Mouse (Mus musculus) gastrocnemius, postnatal 25 days (tissue): ENCODE data around the gene Rac3. TPM values are rescaled to one million over a fixed set of nuclear protein-coding genes. Genes with fewer than 3 reads are reported as not detected.
"Not testable (repeated sequence)": the region's sequence is repeated elsewhere in the genome, so short reads cannot be mapped to it uniquely, and the experiment has no call there.

Experiments
- DNase-seq: peaks from one replicate; pipeline ENCODE4 v3.0.0; 2022
- total RNA-seq, 2 experiments: library from RNA; stranded (reverse); gene quantifications; 1 replicate in 1 of 2; 2 replicates in 1 of 2; pipeline ENCODE4 v1.2.3; 2021

Rac3 gene
- total RNA-seq, 2 experiments from 2014 or later, result 1.2 TPM

DNA sequence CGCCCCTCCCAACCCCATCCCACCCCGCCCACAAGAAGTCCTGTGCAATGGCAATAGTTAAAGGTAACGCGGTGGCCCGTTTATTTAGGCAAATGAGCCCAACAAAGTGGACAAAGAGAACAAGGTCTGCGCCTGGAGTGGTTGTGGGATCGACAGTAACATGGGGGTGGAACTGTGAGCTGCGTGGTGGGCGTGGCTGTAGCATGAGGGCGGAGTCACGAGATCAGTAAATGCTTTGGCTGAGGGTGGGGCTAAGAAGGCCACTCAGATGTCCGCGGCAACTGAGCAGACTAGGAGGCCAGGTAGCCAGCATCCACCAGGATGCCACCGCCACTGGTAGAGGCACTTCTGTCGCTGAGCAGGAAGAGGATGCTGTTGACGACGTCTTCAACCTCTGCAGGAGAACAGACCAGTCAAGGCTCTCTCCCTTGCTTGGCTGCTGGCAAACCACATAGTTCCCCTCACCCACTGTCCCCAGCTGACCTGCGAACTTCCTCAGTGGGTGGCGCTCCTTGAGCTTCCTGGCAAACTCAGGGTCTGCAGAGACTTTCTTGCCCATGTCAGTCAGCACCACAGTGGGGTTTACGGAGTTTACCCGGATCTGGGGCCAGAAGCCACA is 8.3 kb downstream of the Rac3 start:
- DNase-seq, result not testable (repeated sequence)

DNA sequence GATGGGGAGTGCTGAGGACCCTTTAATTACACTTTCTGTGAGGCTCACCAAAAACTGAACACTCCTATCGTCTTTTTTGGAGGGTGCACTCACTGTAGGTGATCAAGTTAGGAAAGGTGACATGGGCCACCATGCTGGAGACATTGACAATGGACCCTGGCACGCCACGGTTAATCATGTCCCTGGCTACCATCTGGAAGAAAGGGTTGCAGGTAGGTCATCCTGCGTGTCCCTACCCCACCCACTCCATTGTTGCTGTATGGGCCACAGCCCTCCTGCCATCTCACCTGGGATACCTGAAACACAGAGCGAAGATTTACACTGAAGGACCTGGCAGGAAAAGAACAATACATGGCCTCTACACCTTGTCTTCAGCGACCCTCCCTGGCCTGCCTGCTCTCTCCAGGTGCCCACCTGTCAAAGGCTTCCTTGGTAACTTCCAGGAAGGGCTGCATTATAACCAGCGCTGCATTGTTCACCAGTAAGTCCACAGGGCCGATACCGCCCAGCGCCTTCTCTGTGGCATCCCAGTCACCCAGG is 9.1 kb downstream of the Rac3 start:
- DNase-seq, result no peak

DNA sequence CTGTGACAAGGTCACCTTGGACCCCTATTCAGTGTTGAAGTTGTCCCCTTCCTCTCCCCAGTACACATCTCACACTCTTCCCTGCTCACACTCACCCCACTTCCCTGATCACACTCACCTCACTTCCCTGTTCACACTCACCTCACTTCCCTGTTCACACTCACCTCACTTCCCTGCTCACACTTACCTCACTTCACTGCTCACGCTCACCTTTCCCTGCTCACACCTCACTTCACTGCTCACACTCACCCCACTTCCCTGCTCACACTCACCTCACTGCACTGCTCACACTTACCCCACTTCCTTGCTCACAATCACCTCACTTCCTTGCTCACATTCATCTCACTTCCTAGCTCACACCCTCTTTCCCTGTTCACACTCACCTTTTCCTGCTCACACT is 10.1 kb downstream of the Rac3 start:
- DNase-seq, result no peak

DNA sequence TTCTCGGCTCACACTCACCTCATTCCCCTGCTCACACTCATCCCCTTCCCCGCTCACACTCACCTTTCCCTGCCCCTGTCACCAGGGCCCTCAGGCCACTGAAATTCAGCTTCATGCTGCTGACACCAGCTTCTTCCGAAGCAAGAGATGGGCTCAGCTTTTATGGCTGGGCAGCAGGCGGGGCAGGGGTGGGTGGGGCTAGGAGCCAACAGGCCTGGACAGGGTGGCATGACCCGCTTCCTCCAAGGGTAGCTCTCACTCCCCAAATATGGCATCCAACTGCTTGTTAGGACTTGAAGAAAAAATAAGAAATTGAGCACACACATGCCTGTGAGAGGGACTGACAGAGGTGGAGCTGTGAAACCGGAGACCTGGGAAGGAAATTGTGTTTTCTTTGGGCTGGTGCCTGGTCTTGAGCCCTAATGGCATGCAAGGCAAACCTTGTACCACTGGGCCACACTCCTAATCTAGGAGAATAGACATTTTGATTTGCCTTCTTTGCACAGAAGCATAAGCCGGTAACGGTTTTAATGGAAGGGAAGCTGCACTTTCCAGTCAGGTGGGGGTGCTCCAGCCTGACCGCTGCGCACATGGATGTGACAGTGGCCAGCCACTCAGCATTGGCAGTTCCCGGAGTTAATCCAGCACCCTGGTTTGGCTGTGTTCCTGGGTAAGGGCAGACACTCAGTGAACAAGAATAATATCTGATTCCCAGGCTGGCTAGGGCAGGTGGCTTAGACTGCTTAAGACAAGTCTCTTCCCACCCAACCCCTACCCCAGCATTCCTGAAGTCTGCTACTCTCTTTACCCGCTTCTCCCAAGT is 10.8 kb downstream of the Rac3 start, which contains the start of gene Cbr2:
Gene Cbr2 (minus strand): TSS at position 257 of the 823 bp plus-strand sequence.
- no peak for DNase-seq

DNA sequence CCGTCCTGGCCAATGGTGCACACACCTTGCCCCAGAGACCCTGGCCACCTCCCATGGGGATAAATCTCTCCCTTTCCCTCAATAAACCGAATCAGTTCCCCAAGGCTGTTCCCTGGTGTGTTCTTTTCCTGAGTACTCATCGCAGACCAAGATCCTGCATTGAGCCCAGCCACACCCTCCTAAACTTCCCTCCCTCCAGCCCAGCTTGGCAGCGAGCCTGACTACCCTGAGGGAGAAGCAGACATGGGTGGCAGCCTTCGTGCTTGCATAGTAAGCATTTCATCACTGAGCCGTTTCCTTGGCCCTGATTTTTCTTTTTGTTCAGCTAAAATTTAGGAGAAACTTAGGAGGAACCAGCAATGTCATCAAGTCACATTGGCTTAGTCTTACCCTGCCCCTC is 12.3 kb downstream of the Rac3 start:
- DNase-seq, result no peak

DNA sequence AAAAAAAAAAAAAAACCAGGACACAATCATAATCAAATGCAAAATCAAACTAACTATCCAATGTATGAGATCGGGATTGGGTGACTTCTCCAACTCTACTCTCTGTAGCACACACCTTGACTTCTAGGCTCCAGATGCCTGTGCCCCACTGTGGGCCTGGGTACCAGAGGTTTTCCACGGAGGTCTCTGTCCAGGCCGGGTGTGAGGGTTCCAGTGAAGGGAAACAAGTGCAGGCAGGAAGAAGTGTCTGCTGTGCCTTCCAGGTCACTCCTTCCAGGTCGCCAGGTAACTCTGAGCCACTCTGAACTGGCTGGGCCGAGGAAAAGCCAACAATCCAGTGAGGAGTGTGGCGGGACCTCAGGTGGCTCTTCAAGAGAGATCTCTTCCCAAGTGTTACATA is 15.2 kb downstream of the Rac3 start:
- DNase-seq, result no peak

DNA sequence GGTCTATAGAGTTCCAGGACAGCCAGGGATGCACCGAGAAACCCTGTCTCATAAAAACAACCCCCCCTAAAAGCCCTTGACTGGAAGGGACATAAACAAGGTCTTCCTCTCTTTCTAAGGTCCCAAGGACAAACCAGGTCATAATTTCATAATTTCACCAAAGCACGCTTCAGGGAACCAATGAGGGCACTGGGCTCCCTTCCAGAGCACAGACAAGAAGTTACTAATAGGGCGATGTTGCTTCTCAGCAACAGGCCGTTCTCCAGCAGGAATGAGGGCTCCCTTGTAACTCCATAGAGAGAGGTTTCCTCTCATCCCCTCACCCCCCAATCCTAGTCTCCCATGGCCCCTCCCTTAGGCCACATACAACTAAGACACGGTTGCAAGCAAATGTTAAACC is 19.7 kb downstream of the Rac3 start:
- DNase-seq, result no peak

DNA sequence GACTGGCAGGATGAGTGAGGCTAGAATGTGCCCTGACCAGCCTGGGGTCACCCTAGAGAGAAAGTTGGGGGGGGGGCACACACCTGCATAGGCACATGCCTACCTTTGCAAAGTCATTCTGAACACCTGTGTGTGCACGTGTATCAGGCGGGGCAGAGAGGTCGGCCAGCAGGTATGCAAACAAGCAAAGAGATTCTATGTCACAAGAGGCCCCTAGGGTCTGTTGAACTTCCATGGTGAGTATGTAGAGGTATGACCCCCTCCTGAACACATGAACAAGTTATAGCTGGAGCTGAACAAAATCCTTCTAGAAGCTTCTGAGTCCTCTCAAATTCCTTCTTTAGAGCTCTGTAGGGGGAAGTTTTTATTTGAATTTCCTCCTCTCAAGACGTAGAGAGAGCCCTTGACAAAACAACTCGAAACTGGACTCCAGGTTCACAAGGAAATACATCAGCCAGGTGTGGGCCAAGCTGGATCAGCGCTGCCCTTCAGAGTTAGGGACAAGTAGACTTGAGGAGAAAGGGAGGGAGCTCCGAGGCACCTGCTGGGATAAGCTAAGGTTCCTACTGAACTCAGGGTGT is 22.9 kb downstream of the Rac3 start:
- no peak for DNase-seq

DNA sequence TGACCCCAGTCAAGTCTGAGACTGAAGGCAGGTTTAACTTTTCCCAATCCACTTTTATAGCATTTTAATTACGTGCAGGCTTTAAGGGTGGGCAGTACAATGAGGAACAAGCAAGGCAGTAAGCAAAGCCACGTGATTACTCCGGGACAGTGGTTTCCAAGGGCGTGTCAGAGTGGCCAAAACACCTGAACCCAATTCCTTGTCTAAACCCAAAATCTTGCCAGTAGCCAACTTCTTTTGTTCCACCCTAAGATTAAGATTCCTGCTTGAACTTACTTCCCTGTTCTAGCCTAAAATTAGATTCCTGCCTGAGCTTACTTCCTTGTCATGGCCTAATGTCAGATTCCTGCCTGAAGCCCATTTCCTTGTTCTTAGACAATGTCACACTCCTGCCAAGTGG is 26.7 kb downstream of the Rac3 start:
- no peak for DNase-seq

DNA sequence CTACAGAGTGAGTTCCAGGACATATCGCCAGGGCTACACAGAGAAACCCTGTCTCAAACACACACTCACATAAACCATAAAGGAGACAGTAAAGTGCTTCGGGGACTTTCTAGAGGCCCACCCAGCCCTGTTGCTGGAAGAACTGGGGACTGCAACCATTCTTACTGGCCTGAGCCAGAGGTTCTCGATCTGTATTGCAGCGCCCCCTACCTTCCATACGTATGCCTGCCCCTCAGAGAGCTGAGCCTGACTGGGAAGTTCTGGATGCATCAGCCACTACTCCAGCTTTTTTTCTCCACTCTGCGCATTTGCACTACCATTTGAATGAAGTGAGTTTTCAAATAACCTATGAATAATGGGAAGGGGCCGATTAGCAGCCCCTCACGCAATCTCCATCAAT is 28.2 kb downstream of the Rac3 start:
- no peak for DNase-seq

DNA sequence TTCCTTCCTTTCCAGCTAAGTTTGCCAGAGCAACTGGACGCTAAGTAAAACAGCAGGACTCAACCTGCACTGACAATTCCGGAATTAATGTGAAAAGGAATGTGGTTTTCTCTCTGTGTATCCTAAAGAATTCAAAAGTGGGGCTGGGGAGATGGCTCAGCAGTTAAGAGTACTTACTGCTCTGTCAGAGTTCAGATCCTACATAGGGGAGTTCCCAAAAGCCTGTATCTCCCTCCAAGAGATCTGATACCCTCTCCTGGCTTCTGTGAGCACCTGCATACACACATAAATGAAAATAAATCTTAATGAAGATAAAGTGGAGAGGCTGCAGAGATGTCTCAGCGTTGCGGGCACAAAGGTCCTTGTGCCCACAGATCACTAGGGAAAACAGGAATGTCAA is 30.3 kb downstream of the Rac3 start:
- DNase-seq, result no peak

DNA sequence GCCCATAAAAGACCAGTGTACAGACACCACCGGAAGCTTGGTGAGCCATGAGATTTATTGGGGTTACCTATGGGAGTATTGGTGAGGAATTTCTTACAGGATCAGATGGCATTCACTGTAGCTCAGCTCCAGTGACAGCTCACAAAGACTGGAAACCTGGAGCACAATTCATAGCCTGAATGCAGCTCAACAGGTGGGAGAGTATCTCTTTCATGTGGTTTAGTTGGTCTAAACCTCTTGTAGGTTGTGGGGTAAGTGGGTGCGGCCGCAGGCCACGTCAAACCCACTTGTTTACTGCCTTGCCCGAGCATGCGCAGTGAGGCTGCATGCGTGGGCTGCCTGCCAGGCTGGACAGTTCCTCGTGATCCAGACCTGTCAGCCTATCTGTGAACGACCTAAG is 39.0 kb downstream of the Rac3 start:
- no peak for DNase-seq

DNA sequence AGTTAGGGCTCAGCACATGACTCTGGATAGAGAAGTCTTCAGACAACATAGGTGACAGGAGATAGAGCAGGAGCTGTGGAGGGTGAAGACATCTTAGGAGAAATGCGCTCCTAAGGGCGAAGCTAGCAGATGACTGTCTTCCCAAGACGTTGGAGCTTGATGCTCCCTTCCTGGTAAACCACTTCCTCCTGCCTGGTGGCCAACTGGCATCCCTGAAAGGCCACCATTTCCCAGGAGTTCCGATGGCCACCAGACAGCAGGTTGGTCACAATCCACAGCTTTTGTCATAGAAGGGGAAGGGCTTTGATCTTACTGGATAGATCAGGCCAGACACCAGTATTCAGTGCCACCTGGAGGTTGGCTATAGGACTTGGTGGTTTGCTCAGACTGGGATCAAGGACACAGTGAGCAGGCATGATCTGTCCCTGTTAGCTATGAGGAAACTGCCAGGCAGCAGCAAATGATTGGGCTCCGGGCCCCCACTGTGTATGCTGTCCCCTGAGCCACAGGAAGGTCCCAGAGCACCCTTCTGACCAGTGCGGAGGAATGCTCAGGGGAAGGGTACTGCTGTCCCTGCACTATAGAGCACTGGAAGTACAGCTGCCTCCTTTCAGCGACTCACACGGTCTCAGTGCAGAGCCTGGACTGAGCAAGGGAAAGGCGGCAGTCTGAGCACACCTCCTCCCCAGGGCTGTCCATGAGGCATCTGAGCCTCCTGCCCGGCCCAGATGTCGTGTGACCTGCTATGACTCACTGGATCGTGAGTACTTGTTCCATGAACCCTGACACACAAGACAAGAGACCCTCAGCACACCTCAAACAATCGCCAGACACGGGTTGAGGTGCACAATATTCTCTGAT is 40.8 kb downstream of the Rac3 start:
- DNase-seq, result no peak

DNA sequence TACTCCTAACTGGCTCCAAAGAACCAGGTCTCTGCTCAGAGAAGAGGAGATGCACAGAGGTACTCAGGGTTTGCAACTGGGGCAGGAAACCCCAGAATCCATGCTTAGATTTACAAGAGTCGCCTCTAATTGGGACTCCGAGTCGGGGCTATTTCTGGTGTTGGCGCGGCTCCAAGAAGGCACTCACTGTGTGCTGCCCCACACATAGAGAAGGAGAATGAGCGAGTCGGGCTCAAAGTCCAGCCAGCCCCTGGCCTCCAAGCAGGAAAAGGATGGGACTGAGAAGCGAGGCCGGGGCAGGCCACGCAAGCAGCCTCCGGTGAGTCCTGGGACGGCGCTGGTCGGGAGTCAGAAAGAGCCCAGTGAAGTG is 41.4 kb downstream of the Rac3 start, which contains the start of gene Hmga1b:
Gene Hmga1b (plus strand): TSS at position 123 of the 370 bp plus-strand sequence.
- not testable (repeated sequence) for DNase-seq

DNA sequence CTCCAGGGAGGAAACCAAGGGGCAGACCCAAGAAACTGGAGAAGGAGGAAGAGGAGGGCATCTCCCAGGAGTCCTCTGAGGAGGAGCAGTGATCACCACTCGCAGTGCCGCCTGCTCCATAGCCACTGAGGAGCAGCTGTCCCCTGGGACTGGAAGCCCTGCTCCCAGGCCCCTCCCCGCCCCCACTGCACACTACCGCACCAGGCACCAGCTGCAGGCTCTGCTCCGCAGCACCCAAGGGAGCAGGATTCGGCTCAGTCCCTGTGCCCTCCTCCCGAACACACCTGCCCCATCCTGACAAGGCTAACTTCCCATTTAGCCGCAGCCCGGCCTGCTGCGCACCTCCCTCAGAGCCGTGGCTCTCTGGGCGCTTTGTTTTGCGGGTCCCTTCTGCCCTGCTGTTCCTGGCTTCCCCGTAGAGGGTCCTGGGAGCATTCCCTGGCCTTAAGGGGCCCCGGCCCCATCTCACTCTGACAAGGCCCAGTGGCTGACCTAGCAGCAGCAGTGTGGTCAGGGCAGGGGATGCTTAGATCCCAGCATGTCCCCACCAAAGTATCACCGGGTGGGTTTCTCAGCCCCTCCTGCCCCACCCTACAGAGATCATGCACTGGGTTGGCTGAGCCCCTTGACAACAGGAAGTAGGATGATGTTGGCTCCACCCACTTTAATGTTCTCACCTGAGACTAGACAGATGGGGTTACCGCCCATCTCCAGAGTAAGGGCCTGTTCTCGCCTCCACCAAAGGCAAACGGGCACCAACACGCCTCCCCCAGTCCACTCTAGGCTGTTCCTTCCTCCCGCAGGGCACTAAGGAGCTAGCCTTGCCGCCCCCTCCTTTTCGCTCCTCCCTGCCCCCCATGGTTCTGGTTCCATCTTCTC is 42.1 kb downstream of the Rac3 start:
- not testable (repeated sequence) for DNase-seq

DNA sequence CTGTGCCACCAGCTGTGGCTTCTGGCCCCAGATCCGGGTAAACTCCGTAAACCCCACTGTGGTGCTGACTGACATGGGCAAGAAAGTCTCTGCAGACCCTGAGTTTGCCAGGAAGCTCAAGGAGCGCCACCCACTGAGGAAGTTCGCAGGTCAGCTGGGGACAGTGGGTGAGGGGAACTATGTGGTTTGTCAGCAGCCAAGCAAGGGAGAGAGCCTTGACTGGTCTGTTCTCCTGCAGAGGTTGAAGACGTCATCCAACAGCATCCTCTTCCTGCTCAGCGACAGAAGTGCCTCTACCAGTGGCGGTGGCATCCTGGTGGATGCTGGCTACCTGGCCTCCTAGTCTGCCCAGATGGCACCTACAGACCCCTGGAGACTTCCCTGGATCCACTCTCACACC is 45.8 kb downstream of the Rac3 start:
- not testable (repeated sequence) for DNase-seq

DNA sequence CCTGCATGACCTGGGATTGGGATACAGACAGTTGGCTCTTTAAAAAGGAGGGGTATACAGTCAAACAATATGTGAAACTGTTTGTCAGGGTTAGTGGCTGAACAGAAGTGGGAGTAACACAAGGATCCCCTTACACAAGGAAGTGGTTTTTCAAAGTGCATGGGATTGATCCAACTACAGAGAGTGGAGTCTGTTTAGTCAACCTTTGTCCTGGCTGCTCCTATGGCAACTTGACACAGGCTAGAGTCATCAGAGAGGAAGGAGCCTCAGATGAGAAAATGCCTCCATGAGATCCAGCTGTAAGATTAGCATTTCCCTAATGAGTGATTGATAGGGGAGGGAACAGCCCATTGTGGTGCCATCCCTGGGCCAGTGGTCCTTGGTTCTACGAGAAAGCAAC is 46.9 kb downstream of the Rac3 start:
- DNase-seq, result no peak

DNA sequence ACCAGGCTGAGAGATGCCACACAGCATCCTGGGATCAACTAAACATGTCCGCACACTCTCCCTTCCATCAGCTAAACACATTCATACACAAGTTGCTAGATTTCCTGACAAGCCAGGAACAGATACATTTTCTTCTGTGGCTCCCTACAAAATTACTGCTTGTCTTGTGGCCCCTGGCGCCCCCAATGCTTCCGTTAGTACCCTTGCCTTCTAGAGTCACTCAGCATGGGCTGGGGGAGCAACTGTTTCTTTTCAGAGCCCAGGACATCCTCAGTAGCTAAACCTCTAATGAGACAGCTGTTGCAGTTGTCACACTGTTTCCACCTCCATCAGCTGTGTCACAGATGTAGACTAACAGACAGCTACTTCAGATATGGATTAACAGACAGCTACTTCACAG is 51.5 kb downstream of the Rac3 start:
- DNase-seq, result no peak
